Mouse (Mus musculus): ENCODE data around the gene Rnf126. TPM values are rescaled to one million over a fixed set of nuclear protein-coding genes. Genes with fewer than 3 reads are reported as not detected.

Gene Rnf126
- polyA plus RNA-seq, 1 experiment from 2014 or later = 136 TPM

GRCm38 (mm10) chr10:79735361-79735760 lies 31.4 kb downstream of the Rnf126 start:
- WGBS = 37% methylated on average over 52 of the region's 52 CpGs
- Histone ChIP-seq H3K9me3 (peaks cover 47% of the 10 kb centered on the region), H3K4me1 (replicated peaks) (peaks cover 12% of the 10 kb centered on the region)

GRCm38 (mm10) chr10:79733847-79734246 lies 32.9 kb downstream of the Rnf126 start:
- H3K27ac ChIP-seq = no peak overlapping the region
- H3K4me1 ChIP-seq (replicated peaks) = peaks cover 14% of the 10 kb centered on the region
- no peak overlapping the region for H3K4me3 ChIP-seq
- peaks cover 68% of the 10 kb centered on the region for H3K36me3 ChIP-seq
- WGBS = 95% methylated on average over 15 of the region's 15 CpGs
- DNase-seq (ENCODE audit: low spot score) = no peak
- peaks cover 32% of the 10 kb centered on the region; the same call in 1 of the 2 replicates for H3K9me3 ChIP-seq
- H3K27me3 ChIP-seq (ENCODE audit: insufficient read depth, poor library complexity, severe bottlenecking) = peaks cover 31% of the 10 kb centered on the region

More at GRCm38 (mm10) chr10:79735361-79735760, 31.4 kb downstream of the Rnf126 start:
- Histone ChIP-seq H3K27me3 (ENCODE audit: insufficient read depth, poor library complexity, severe bottlenecking) (peaks cover 31% of the 10 kb centered on the region), H3K36me3 (peaks cover 83% of the 10 kb centered on the region), H3K27ac (no peak overlapping the region), H3K4me3 (peak overlapping the region; percentile 18; the same call in 1 of the 2 replicates)
- DNase-seq (ENCODE audit: low spot score) = no peak

- DNase-seq (ENCODE audit: low spot score) = peak; percentile 38
- no peak overlapping the region for H3K27ac ChIP-seq
- peaks cover 20% of the 10 kb centered on the region; the same call in 1 of the 2 replicates for H3K9me3 ChIP-seq
- WGBS = 94% methylated on average over 1 of the region's 1 CpGs
- H3K4me1 ChIP-seq (replicated peaks) = peaks cover 23% of the 10 kb centered on the region
- peaks cover 54% of the 10 kb centered on the region for H3K36me3 ChIP-seq
- H3K4me3 ChIP-seq = no peak overlapping the region
- H3K27me3 ChIP-seq (ENCODE audit: insufficient read depth, poor library complexity, severe bottlenecking) = peaks cover 31% of the 10 kb centered on the region
These were observed 34.3 kb downstream of the Rnf126 start for GRCm38 (mm10) chr10:79732500-79732899.

GRCm38 (mm10) chr10:79729357-79729965 lies 37.3 kb downstream of the Rnf126 start:
- no peak overlapping the region for H3K27ac ChIP-seq
- WGBS = 86% methylated on average over 13 of the region's 13 CpGs
- H3K9me3 ChIP-seq = peaks cover 7% of the 10 kb centered on the region; the same call in 1 of the 2 replicates
- peaks cover 18% of the 10 kb centered on the region for H3K4me1 ChIP-seq (replicated peaks)
- DNase-seq (ENCODE audit: low spot score) = no peak
- H3K4me3 ChIP-seq = no peak overlapping the region
- H3K27me3 ChIP-seq (ENCODE audit: insufficient read depth, poor library complexity, severe bottlenecking) = peaks cover 4% of the 10 kb centered on the region
- H3K36me3 ChIP-seq = peaks cover 24% of the 10 kb centered on the region

- H3K36me3 ChIP-seq = peaks cover 15% of the 10 kb centered on the region
- H3K4me1 ChIP-seq (replicated peaks) = peaks cover 22% of the 10 kb centered on the region
- no peaks in the 10 kb centered on the region for H3K27me3 ChIP-seq (ENCODE audit: insufficient read depth, poor library complexity, severe bottlenecking)
- no peak overlapping the region for H3K4me3 ChIP-seq
- peaks cover 7% of the 10 kb centered on the region; the same call in 1 of the 2 replicates for H3K9me3 ChIP-seq
- 75% methylated on average over 28 of the region's 28 CpGs for WGBS
- no peak for DNase-seq (ENCODE audit: low spot score)
- H3K27ac ChIP-seq = no peak overlapping the region
These were observed 38.2 kb downstream of the Rnf126 start for GRCm38 (mm10) chr10:79728323-79729249.

GRCm38 (mm10) chr10:79726090-79726489 lies 40.7 kb downstream of the Rnf126 start:
- Histone ChIP-seq H3K4me3 (no peak overlapping the region), H3K4me1 (replicated peaks) (peaks cover 30% of the 10 kb centered on the region), H3K36me3 (no peaks in the 10 kb centered on the region), H3K27ac (no peak overlapping the region), H3K9me3 (0 out of 2 replicates have a peak, but pooled peaks cover 3% of the 10 kb centered on the region), H3K27me3 (ENCODE audit: insufficient read depth, poor library complexity, severe bottlenecking) (no peaks in the 10 kb centered on the region)
- peak; percentile 50 for DNase-seq (ENCODE audit: low spot score)
- 29% methylated on average over 11 of the region's 11 CpGs for WGBS

- no peak for DNase-seq (ENCODE audit: low spot score)
- H3K4me1 ChIP-seq (replicated peaks) = peaks cover 27% of the 10 kb centered on the region
- H3K36me3 ChIP-seq = no peaks in the 10 kb centered on the region
- 89% methylated on average over 7 of the region's 7 CpGs for WGBS
- peaks cover 15% of the 10 kb centered on the region for H3K27me3 ChIP-seq (ENCODE audit: insufficient read depth, poor library complexity, severe bottlenecking)
- H3K9me3 ChIP-seq = 0 out of 2 replicates have a peak, but pooled peaks cover 3% of the 10 kb centered on the region
- no peak overlapping the region for H3K27ac ChIP-seq
- H3K4me3 ChIP-seq = no peak overlapping the region
These were observed 43.1 kb downstream of the Rnf126 start for GRCm38 (mm10) chr10:79723692-79724091.

GRCm38 (mm10) chr10:79723047-79723446 lies 43.7 kb downstream of the Rnf126 start:
- Histone ChIP-seq H3K27me3 (ENCODE audit: insufficient read depth, poor library complexity, severe bottlenecking) (peaks cover 22% of the 10 kb centered on the region), H3K36me3 (no peaks in the 10 kb centered on the region), H3K4me1 (replicated peaks) (peaks cover 21% of the 10 kb centered on the region), H3K4me3 (no peak overlapping the region), H3K27ac (no peak overlapping the region), H3K9me3 (0 out of 2 replicates have a peak, but pooled peaks cover 3% of the 10 kb centered on the region)
- DNase-seq (ENCODE audit: low spot score) = no peak
- 53% methylated on average over 6 of the region's 6 CpGs for WGBS

GRCm38 (mm10) chr10:79721089-79721488 lies 45.7 kb downstream of the Rnf126 start:
- 60% methylated on average over 5 of the region's 5 CpGs for WGBS
- peaks cover 41% of the 10 kb centered on the region for H3K27me3 ChIP-seq (ENCODE audit: insufficient read depth, poor library complexity, severe bottlenecking)

GRCm38 (mm10) chr10:79717640-79718357 lies 49.0 kb downstream of the Rnf126 start:
- H3K36me3 ChIP-seq = no peaks in the 10 kb centered on the region
- peak overlapping the region; percentile 68 for H3K4me3 ChIP-seq
- no peak overlapping the region for H3K27ac ChIP-seq
- peaks cover 28% of the 10 kb centered on the region for H3K4me1 ChIP-seq (replicated peaks)
- WGBS = 6% methylated on average over 43 of the region's 43 CpGs
- no peaks in the 10 kb centered on the region for H3K9me3 ChIP-seq
- H3K27me3 ChIP-seq (ENCODE audit: insufficient read depth, poor library complexity, severe bottlenecking) = peaks cover 64% of the 10 kb centered on the region
- peak; percentile 76 for DNase-seq (ENCODE audit: low spot score)

More at GRCm38 (mm10) chr10:79721089-79721488, 45.7 kb downstream of the Rnf126 start:
- Histone ChIP-seq H3K36me3 (no peaks in the 10 kb centered on the region), H3K9me3 (no peaks in the 10 kb centered on the region), H3K4me3 (no peak overlapping the region), H3K4me1 (replicated peaks) (peaks cover 34% of the 10 kb centered on the region), H3K27ac (no peak overlapping the region)
- DNase-seq (ENCODE audit: low spot score) = no peak

- Histone ChIP-seq H3K9me3 (no peaks in the 10 kb centered on the region), H3K36me3 (peaks cover 7% of the 10 kb centered on the region; the same call in 1 of the 2 replicates), H3K4me3 (peak overlapping the region; percentile 68), H3K27ac (peak overlapping the region; percentile 64), H3K27me3 (ENCODE audit: insufficient read depth, poor library complexity, severe bottlenecking) (peaks cover 64% of the 10 kb centered on the region), H3K4me1 (replicated peaks) (peaks cover 25% of the 10 kb centered on the region)
- DNase-seq (ENCODE audit: low spot score) = no peak
- WGBS = under 1% methylated on average over 44 of the region's 44 CpGs
These were observed 49.8 kb downstream of the Rnf126 start for GRCm38 (mm10) chr10:79716988-79717355.

- Histone ChIP-seq H3K27me3 (ENCODE audit: insufficient read depth, poor library complexity, severe bottlenecking) (peaks cover 64% of the 10 kb centered on the region), H3K4me3 (peak within 1 kb of the TSS; percentile 68), H3K9me3 (no peaks in the 10 kb centered on the region), H3K27ac (peak within 1 kb of the TSS; percentile 64), H3K4me1 (replicated peaks) (peaks cover 25% of the 10 kb centered on the region), H3K36me3 (peaks cover 12% of the 10 kb centered on the region)
- WGBS = 2% methylated on average over 84 of the region's 91 CpGs
- no peak for DNase-seq (ENCODE audit: low spot score)
These were observed 50.3 kb downstream of the Rnf126 start, which contains the start of gene Hcn2 for GRCm38 (mm10) chr10:79716254-79716987. TSS of gene Hcn2 (plus strand) at chr10:79716634.
